Mouse (Mus musculus): ENCODE data around the gene Rora. TPM values are rescaled to one million over a fixed set of nuclear protein-coding genes. Genes with fewer than 3 reads are reported as not detected.
A peak's percentile ranks its signal among the peaks of the same experiment; 100 is the strongest.

Gene Rora
- total RNA-seq, 2 experiments from 2014 or later, result 54.8 to 56.1 TPM

- peak; percentile 67 for DNase-seq
These were observed 235.1 kb downstream of the Rora start for GRCm38 (mm10) chr9:68888670-68889069.

DNA sequence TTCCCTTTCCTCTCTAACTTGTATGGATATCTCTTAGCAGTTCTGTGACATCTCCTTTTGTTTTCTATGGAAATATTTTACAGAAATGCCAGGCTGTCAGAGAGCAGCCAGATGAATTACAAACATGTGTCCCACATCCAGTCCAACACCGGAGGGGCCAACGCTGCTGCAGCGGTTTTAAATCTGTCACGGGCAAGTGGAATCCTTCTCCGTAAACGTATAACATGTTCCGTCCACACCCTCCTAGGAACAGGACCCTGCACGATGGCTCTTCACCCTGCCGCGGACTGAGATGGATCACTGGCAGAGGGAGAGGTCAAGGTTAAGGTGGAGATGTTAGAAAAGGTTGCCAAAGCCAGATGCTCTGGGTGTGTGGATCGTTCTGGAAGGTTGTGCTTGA is 237.8 kb downstream of the Rora start:
- DNase-seq, result no peak

DNA sequence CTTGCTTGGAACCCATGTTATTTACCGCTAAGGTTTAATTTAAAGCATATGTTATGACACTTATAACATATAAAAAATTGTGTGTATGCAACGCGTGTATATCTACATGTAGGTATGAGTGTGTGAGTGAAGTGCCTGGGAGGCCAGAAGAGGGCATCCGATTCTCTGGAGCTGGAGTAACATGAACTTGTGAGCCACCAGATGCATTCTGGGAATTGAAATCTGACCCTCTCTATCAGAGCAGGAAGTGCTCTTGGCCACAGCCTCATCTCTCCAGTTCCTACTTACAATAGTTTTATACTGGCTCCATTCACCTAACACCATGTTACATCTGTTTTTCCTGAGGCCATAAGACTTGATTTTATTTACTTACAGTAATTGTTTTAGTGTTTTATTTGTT is 238.8 kb downstream of the Rora start:
- DNase-seq, result no peak

DNA sequence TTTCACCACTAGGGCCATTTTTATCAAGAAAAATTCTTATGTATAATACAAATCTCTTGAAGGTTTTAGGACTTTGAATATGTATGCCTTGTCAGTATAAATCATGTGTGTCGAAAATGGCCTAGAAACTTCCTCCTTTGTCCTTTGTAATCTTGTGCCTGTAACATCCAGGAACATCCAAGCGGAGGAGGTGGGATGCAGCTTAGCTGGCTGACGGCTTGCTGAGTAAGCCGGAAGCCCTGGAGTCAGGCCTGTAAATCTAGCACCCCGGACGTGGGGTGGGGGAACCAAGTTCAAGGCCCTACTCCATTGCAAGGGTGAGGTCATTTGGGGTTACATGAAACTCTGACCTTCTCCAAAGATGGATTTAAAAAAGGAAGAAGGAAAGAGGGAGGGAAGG is 239.3 kb downstream of the Rora start:
- DNase-seq, result no peak

GRCm38 (mm10) chr9:68898286-68898685 is 244.7 kb downstream of the Rora start:
- DNase-seq, result peak; percentile 53

- no peak for DNase-seq
These were observed 246.1 kb downstream of the Rora start for GRCm38 (mm10) chr9:68899525-68900222.

DNA sequence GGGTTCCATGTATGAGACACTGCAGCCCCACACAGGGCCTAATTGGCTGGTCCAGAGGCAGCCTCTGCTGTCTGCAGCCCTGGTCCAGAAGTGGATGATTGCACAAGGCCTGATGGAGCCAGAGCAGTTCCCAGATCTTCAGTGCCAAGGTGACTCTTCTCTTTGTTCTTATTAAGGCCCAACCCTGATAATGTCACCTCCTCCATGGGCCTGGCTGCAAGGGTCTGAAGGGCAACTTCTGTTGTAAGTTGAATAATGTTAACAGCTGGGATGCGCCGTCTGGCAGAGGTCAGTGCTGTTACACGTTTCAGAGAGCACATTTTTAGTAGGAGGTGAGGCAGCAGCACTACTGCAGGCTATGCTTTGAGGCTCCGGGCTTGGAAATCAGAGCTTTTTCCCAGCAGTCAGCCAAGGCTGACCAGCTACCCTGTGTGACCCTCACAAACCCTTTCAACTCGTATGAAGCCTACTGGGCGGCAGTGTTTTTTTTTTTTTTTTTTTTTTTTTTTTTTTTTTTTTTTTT is 252.8 kb downstream of the Rora start:
- DNase-seq, result no peak

- DNase-seq, result no peak
These were observed 259.0 kb downstream of the Rora start for GRCm38 (mm10) chr9:68912483-68913151.

- no peak for DNase-seq
These were observed 259.7 kb downstream of the Rora start for GRCm38 (mm10) chr9:68913191-68913697.

DNA sequence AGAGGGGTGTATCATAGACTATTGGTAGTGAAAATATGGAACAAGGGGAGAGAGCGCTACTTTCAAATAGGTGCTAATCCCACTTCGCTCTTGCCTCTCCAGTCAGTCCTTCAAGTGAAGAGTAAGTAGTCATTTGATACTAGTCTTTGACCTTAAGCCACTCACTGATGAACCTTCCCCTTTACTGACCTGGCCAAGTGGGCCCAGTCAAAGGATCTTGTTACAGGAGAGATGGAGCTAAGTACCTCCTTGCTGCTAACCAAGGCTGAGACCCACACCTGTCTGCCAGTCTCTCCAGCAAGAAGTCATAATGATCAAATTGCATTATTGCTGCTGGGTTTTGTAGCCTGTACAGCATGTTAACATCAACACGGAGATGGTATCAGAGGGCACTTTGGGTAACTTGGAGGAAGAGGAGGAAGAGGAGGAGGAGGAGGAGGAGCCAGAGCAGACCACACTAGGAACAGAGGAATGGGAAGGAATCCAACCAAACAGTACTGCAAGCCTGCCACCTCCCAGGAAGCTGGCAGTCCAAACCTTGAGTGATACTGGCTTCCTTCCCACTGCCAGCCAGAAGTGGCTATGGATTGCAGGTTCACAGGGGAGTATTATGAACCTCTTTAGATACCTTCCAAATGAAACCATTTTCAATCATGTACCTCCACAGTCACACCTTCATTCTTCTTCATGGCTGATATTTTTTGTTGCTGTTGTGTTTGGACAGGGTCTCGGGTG is 261.1 kb downstream of the Rora start:
- DNase-seq, result peak; percentile 57

DNA sequence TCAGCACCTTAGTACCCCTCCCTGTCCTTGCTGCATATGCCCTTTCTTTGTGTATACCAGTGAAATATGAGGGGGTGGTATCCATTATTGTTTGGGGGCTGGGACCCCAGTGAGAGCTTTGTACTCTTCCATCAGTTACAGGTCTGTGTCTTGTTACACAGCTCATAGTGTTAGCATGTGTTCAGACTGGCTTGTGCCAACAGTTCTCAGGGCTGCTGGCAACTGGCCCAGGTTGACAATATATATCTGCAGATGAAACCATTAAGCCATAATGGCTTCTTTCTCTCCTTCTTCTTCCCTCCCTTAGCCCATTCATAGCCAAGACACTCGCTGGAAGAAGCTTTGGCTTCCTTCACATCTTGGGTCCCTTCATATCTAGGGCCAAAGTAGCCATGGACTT is 263.2 kb downstream of the Rora start:
- no peak for DNase-seq

DNA sequence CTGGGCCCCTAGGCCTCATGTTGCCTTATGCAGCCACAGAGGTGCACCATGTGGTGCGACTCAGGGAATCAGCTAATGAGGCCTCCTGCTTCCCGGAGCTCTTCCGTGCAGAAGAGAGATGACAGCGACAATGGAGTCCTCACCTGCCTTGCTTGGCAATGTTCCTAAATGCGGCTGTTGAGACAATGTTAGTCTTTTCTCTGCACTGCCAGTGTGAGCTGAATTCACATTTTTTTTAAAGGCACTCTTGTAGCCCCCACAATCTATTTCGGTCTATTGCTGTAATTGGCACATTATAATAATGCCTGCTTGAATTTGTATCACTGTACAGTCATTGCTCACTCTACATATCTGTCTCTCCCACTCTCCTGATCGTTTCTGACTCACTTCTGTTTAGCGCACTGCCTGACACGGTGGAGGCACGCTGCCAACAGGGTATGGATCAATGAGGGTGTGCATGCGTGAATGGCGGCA is 269.6 kb downstream of the Rora start:
- DNase-seq, result no peak

GRCm38 (mm10) chr9:68926406-68926805 is 272.8 kb downstream of the Rora start:
- no peak for DNase-seq

DNA sequence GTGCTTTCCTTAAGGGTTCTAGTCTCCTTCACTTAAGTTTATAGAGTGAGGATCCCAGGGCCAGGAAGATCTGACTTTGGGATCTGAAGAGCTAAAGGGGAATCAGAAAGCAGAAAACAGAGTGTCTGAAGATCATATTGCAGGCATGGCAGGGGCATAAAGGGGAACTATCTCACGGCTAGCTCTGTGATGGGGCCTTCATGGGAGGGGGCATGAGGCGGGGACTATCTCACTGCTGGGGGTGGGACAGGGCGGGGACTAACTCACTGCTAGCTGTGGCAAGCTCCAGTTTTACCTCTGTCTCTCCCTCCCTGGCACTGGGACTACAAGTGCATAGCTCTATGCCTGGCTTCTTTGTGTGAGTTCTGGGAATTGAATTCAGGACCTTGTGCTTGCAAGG is 279.6 kb downstream of the Rora start:
- no peak for DNase-seq

DNA sequence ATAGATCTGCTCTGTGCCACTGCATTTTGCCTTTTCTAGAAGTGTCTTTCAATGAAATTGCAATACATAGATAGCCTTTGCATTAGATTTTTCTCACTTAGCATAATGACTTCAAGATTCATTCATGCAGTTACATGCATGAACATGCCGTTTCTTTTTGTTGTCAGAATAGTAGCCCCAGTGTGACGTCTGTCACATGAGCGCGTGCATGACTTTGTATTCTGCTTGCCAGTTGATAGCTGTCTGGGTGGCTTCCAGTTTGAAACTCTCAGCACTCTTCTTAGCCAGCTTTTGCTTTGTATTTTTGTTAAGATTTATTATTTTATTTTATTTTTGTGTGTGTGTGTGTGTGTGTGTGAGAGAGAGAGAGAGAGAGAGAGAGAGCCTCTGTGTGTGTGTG is 280.7 kb downstream of the Rora start:
- no peak for DNase-seq

- no peak for DNase-seq
These were observed 282.0 kb downstream of the Rora start for GRCm38 (mm10) chr9:68935611-68936010.

DNA sequence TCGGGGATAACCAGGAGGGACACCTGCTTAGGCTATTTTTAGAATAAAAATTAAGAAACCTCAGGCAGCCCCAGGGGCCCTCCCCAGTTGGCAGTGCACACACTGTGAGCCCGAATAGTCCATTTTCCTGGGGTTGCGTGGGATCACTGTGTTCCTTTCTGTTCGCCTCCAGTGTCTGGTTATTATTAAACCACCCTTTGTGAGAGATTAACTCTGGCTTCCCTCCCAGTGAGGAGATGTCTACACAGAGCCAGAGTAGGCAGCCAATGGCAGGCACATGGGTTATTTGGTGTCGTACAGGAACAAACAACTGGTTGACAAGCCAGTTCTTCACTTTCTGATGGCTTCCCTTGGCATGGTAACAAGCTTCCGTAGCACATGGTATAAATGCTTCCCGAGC is 287.5 kb downstream of the Rora start:
- DNase-seq, result peak; percentile 86

GRCm38 (mm10) chr9:68942595-68943011 is 289.0 kb downstream of the Rora start:
- peak; percentile 23 for DNase-seq

GRCm38 (mm10) chr9:68944026-68944425 is 290.4 kb downstream of the Rora start:
- no peak for DNase-seq

GRCm38 (mm10) chr9:68947707-68948106 is 294.1 kb downstream of the Rora start:
- DNase-seq, result no peak

DNA sequence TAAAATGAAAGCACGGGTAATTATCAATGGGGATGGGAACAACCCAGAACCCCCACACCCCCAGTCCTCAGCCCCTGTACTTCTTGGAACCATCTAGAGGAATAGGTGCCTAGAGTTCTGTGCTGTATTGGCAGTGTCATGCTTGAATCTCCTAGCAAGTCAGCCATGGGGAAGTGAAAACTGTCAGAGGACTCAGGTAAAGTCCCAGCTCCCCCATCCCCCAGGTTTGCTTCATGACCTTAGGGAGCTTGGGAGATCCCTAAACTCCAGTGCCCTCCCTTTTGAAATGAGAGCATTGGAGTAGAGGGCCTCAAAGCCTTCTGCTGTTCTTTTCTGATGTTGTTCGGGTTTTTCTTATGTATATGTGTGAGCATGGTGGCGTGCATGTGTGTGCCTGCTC is 294.6 kb downstream of the Rora start:
- no peak for DNase-seq

DNA sequence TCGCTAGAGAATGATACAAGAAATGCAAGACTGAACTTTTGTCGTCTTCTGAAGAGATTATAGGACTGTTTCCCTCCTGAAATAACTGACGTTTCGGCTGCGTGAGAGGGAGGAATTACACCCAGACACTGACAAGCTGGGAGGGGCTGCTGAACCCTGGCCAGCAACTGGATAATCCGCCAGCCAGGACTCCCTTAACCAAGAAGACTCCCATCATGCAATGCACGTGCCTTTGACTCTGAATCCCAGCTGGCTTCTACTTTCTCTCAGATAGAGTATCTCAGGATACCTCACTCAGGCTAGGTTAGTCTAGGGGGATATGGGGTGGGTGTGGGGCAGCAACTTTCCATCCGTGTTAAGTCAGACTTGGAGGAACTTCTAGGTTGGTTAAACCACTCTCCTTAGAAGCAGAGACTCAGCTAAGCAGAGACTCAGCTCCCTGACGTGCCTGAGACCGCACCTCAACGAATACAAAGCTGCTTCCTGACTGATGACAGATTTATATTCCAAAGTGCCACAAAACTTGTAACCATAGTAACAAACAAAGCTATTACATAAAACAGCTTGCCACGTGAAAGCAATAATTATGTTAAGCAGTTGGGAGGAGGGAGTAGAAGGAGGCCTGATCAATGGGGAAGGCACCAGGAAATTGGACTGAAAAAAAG is 302.8 kb downstream of the Rora start:
- peak; percentile 27 for DNase-seq
